Mouse (Mus musculus) ES-E14 (cell line): Measurements from ENCODE around the gene Gm45618.

ENCODE experiments used
- CHD2 ChIP-seq: IDR thresholded peaks from 2 replicates; pipeline ENCODE4 v1.6.1; 2014; ENCODE audit warnings: mild to moderate bottlenecking, low read depth, low read length, inconsistent platforms
- MAFK ChIP-seq: IDR thresholded peaks from 2 replicates; pipeline ENCODE4 v1.6.1; 2014; ENCODE audit warnings: mild to moderate bottlenecking, low read depth, low read length, inconsistent platforms; ENCODE audit not compliant: insufficient read depth

DNA sequence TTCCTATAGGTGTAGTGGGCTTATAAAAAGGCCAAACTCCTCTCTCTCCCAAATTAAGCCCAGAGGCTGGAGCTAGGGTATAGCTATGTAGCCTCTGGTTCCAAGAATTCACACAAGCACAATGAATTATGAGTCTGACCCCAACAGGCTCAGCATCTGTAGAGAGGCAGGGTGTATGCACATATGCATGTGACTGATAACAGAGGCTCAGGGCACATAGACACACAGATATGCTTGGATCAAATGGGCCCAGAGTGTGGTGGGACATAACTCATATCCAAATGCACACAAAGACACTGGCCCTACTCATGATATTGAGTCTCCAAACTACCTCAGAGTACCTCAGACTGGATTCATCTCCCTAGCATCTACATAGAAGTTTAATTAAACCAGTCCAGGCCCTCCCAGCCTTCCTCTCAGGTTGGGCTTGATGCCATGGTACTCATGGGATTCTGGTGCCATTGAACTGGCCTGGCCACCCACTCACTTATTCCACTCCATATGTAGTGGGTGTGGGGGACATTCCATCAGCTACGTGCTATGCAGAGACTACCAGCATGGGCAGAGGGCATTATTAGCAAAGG, 33.4 kb downstream of the Gm45618 start:
- TF ChIP-seq CHD2 (no peak), MAFK (no peak)
